Mouse (Mus musculus) kidney, adult 2 months (tissue): ENCODE measurements around the gene Isy1. TPM values are rescaled to one million over a fixed set of nuclear protein-coding genes. Genes with fewer than 3 reads are reported as not detected.

Source experiments
- polyA plus RNA-seq: library from polyadenylated mRNA; depleted of rRNA; stranded (reverse); fragments of >200 nt; gene quantifications from 2 replicates; pipeline ENCODE4 v1.2.3, GENCODE M21; 2012; rRNA removed

Isy1 gene
- polyA plus RNA-seq, 1 experiment = 14.1 TPM

Other genes starting within 250 kb of the Isy1 start
- 0.19 and 0.22 TPM in 2 replicates for gene Prokr1, start 248.1 kb downstream of the Isy1 start, polyA plus RNA-seq
- gene Aplf, start 166.6 kb downstream of the Isy1 start, polyA plus RNA-seq = 2.6 TPM in 2 replicates
- 2.7 and 3.0 TPM in 2 replicates for gene Efcc1, start 107.9 kb downstream of the Isy1 start, polyA plus RNA-seq
- gene Gp9, start 60.7 kb downstream of the Isy1 start, polyA plus RNA-seq = 0.66 and 1.1 TPM in 2 replicates
- 49.5 and 52.0 TPM in 2 replicates for gene Rab43, start 26.6 kb downstream of the Isy1 start, polyA plus RNA-seq
- gene Gm45140, start 3.0 kb downstream of the Isy1 start, polyA plus RNA-seq = 0.53 and 0.77 TPM in 2 replicates
- 175 and 184 TPM in 2 replicates for gene Cnbp, start 12.3 kb upstream of the Isy1 start, polyA plus RNA-seq
- gene Copg1, start 49.0 kb upstream of the Isy1 start, polyA plus RNA-seq = 35.5 and 41.4 TPM in 2 replicates
- 19.8 and 21.2 TPM in 2 replicates for gene Hmces, start 75.1 kb upstream of the Isy1 start, polyA plus RNA-seq
- gene H1fx, start 142.8 kb upstream of the Isy1 start, polyA plus RNA-seq = 2.3 and 3.2 TPM in 2 replicates
- 316 and 386 TPM in 2 replicates for gene Rab7, start 206.5 kb upstream of the Isy1 start, polyA plus RNA-seq
- gene Rpn1, start 245.7 kb upstream of the Isy1 start, polyA plus RNA-seq = 161 and 188 TPM in 2 replicates